Mouse (Mus musculus) right cerebral cortex, postnatal 10 days (tissue): ENCODE data around the gene Nfasc.
A peak's percentile ranks its signal among the peaks of the same experiment; 100 is the strongest.

Source experiments
- DNase-seq, 2 experiments: peaks; one replicate each; pipeline ENCODE4 v3.0.0; 2021; ENCODE audit warnings: low spot score in 2 of 2

Gene Nfasc

DNA sequence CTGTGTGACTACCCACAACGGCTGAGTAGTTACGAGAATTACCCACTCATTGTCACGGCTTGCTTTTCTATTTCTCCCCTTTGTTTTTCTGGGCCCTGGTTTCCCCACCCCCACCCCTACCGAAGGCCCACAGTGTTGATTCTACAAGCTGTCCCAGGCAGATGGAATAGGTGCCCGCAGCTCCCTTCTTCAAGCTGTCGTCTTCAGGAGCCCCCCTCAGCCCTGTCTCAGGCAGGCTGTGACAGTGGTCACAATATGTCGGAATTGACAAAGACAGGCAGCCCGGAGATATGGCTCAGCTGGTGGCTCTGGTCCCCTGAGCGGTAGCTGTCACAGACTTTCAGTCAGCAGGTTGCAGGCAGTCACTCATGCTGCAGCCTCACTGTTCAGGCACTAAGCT lies 90.9 kb downstream of the Nfasc start:
- DNase-seq: no peak

- DNase-seq: peak in 1 of 2 experiments; percentile 25
Measured at GRCm38 (mm10) chr1:132647958-132648357, 93.6 kb downstream of the Nfasc start.

DNA sequence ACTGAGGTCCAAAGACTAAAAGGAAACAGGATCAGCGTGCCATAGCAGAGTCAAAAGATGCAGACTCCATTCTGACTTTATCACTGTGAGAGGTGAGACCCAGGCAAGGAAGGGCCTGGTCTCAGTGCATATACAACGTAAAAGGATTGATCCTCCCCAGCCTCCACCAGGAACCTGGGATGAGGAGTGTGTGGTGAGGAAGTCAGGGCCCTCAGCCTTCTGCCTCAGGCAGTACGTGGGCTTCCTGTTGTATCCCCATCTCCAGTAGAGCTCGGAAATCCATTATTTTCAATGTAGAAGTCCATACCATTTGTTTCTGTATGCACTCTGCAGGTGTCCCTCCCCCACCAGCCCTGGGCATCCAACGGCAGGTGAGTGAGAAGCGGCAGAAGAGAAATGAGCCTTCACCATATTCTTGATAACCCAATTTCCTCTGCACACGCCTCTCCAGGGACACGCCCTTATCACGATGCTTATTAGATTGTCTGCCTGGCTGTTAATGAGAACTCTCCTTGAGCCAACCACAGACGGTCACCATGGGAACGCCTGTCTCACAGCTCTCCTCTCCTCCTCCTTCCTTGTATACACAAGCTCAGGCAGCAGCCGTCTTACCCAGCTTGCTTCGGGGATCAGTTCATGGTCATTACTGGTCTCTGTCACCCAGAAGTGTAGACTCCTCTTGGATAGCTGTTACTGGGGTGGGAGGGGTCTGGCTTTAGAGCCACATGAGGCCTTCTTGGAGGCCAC lies 100.4 kb downstream of the Nfasc start:
- DNase-seq: peak; percentile 61 to 82

- DNase-seq: peak; percentile 63 to 64
Measured at GRCm38 (mm10) chr1:132640256-132640655, 101.3 kb downstream of the Nfasc start.

GRCm38 (mm10) chr1:132637346-132637745 lies 104.3 kb downstream of the Nfasc start:
- DNase-seq: no peak

DNA sequence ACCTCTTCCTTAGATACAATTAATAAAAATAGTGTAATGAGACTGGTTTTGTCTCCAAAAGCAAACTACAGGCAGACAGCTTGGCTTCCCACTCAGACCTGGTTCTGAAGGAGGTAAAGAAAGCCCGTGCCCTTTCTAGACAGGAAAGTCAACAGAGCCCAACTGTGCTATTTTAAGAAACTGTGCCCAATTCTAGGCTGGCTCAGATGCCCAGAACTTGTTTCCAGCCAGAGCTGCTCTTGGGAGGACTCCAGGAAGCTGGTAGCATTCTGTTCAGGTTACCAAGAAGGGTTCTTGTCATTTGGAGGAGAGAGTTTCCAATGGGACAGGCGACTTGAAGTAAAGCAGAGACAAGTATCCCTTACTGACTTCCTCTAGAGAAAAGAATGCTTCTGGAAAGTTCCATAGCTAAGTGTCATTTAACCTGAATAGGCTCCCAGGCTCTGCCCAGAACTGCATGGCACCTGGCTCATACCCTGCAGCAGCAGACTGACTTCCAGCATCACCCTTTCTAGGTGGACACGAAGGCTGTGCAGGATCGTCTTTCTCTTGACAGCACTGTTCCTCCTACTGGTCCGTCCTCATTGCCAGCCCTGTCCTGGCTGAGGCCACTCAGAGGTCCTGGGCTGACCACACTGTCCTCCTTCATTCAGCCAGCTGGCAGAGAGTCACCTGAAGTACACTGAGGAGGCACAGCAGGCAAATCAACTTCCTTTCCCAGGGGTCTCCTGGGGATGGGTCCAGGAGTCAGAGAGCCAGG lies 111.8 kb downstream of the Nfasc start:
- peak; percentile 72 to 73 for DNase-seq

DNA sequence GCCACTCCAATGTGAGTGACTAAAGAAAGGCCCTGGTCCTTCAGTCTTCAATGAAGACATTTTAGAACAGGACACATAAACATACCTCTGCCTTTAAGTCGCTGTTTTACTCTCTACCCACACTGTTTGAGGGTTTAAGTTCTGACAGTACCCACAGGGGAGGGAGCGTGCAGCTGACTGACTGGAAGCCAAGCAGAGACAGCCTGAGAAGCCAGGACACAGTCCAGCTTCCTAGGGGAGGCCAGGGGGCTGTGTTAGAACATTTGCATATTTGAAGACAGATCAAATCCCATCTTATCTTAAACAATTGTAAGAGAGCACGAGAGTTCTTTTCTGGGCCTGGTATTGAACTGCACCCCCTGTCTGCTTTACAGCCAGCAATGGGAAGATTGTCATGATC lies 113.0 kb downstream of the Nfasc start:
- no peak for DNase-seq

- DNase-seq: no peak
Measured at GRCm38 (mm10) chr1:132628183-132628582, 113.4 kb downstream of the Nfasc start.

DNA sequence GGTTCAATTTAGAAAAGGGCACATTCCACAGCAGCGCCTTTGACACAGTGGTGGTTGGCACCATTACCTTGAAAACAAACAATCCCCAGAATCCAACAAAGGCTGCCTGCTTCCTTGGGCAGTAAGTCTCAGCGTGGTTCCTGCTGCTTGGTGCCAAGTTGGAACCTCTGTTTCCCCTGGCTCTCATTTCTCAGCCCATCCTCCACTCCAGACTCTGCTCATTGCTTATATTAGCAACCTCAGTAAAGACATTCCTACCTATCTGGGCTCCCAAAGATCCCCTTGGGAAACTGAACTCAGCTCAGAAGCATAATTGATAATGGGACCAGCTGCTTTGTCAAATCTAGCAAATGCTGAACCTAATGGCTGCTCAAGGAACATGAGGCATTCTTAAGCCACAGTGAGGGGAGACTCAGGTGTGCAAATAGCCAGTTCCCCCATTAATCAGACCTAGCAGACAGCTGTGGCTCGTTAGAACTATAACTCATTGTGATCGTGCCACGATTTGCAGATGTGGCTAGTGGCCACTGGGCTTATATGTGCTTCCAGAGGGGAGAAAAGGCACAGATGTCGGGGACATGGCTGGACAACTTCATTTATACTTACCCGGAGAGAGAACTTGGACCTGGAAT lies 115.4 kb downstream of the Nfasc start:
- no peak for DNase-seq

DNA sequence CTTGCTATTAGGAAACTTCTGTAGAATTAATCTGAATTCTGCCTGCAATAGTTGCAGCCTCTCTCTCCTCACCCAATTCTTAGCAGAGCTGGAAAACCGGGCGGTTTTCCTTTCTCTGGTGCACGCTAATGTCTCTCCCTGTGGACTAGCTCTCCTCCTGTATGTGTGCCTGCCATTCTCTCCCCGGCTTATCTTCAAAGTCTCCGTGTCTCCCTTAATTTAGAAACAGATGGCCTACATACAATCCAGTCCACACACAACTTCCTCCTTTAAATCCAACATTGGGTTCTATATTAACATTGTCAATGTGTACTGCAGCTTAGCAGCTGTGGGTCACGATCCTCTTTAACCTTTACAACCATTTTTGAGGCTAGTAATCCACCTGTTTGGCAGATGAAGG lies 116.6 kb downstream of the Nfasc start:
- DNase-seq: no peak

DNA sequence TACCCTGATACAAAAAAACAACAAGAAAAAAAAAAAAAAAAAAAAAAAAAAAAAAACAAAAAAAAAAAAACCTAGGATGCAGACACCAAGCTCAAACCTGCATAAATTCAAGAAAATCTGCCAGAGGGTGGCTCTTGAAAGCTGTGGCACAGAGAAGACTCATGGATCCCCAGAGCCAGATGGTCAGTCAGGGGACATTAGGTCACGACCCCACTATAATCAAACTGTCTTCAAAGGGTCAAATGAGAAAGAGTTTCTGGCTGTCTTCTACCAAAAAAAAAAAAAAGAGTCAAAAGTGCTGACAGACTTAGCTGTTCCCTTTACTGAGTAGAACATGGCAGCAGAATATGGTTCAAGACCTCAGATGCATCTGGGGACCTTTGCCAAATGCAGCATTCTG lies 117.1 kb downstream of the Nfasc start:
- no peak for DNase-seq

DNA sequence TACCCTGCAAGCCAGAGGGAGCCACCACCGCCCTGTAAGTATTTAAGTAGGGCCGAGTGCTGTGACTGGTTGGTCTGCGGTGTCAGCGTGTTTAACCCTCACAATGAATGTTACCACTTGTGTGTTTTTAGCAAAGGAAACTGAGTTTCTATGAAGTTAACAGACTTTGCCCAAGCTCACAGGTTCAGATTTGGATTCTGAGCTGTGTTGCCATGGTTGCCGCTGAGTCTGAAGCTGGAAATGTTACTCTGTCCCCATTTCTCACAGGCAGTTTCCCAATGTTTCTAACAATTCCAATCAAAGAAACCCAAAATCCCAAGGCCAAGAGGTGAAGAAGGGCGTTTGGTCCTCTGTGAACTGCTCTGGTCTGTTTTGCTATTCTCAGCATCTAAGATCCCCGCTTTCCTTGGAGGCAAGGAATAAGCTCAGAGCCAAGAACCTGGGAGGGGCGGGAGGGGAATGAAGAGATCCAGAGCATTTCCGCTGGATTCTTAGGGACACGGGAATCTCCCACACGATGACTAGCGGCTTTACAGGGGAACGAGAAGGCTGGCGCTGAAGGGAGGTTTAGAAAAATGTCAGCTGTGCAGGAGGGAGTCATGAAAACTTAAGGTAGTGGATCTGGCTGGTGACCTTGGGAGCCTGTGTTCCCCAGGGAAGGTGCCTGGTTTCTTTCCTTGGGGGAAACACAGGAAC lies 117.8 kb downstream of the Nfasc start:
- DNase-seq: peak in 1 of 2 experiments; percentile 49

- DNase-seq: no peak
Measured at GRCm38 (mm10) chr1:132612066-132612465, 129.5 kb downstream of the Nfasc start.

- DNase-seq: peak; percentile 67 to 80
Measured at GRCm38 (mm10) chr1:132609048-132609634, 132.5 kb downstream of the Nfasc start.

- no peak for DNase-seq
Measured at GRCm38 (mm10) chr1:132602161-132602560, 139.4 kb downstream of the Nfasc start.

- DNase-seq: no peak
Measured at GRCm38 (mm10) chr1:132598024-132598423, 143.6 kb downstream of the Nfasc start.

DNA sequence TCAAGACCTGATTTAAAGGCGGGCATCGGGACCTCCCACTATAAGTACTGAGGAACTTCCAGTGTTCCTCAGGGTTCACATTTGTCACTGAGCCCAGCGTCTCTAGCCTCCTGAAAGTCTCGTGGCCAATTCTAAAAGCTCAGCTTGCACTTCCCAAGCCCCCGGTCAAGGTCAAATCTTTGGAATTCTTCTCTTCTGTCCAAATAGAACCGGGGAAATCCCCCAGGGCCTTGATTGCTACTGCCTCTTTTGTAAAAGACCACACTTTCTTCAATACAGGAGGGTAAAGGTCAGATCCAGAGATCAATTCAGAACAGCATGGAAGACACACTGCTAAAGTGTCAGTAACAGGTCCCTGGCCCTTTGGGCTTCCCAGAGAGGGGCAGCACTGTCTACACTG lies 145.9 kb downstream of the Nfasc start:
- DNase-seq: no peak

GRCm38 (mm10) chr1:132594587-132594986 lies 147.0 kb downstream of the Nfasc start:
- DNase-seq: peak; percentile 79 to 83

GRCm38 (mm10) chr1:132592145-132592544 lies 149.5 kb downstream of the Nfasc start:
- no peak for DNase-seq

DNA sequence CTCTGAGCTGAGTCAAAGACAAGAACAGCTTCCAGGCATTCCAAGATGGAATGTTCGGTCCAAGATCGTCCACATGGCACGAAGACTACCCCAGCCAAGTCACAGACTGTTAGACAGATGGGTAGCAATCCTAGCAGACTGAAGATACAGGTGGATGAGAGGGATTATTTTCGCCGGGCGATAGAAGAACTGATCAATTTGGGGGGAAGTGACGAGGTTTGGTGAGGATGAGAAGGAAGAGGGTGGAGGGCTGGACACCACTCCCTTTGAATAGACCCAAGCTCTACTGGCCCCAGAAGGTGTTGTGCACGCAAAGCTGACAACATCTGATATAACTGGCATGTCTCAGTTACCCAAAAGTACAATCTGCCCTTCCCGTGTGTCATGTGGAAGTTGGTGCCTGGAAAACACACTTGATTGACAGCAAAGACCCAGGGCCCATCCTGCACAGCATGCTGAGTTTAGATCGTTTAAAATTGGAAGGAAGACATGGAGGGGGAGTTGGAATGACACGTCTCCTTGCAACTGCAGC lies 150.1 kb downstream of the Nfasc start:
- DNase-seq: peak; percentile 60 to 74

DNA sequence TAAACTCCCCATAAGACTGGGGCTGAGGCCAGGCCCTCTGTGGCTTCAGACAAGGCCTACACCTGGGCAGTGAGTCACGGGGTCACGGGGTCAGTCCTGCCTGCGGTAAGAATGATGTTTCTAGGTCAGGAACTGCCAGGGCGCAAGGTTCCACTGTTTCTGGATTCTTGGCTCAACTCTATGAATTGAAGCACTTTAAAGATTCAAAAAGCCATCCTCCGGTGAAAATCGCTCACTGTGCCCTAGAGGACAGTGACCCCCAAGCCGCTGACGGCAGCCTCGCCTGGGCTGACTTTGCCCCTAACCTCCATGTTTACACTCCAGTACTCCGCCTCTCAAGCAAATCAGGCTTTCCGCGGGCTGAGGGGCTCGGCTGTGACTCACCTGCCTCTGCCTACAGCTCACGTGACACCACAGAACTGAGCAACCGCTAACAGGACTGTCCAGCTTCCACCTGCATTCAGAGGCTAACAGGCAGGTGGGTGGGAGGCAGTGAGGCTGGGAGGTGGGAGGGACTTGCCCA lies 154.9 kb downstream of the Nfasc start:
- DNase-seq: no peak
